Mouse (Mus musculus): ENCODE data around the gene Ucn.

GRCm38 (mm10) chr5:31094100-31094798 lies 44.4 kb downstream of the Ucn start:
- TF ChIP-seq GATA1 (IDR thresholded peaks at IDR 0.05; ENCODE audit: low read length) (no peak), TAL1 (IDR thresholded peaks at IDR 0.05; ENCODE audit: low read length) (no peak)
